10 mouse cellular contexts compared by ENCODE assay signal in the genomic region with DNA sequence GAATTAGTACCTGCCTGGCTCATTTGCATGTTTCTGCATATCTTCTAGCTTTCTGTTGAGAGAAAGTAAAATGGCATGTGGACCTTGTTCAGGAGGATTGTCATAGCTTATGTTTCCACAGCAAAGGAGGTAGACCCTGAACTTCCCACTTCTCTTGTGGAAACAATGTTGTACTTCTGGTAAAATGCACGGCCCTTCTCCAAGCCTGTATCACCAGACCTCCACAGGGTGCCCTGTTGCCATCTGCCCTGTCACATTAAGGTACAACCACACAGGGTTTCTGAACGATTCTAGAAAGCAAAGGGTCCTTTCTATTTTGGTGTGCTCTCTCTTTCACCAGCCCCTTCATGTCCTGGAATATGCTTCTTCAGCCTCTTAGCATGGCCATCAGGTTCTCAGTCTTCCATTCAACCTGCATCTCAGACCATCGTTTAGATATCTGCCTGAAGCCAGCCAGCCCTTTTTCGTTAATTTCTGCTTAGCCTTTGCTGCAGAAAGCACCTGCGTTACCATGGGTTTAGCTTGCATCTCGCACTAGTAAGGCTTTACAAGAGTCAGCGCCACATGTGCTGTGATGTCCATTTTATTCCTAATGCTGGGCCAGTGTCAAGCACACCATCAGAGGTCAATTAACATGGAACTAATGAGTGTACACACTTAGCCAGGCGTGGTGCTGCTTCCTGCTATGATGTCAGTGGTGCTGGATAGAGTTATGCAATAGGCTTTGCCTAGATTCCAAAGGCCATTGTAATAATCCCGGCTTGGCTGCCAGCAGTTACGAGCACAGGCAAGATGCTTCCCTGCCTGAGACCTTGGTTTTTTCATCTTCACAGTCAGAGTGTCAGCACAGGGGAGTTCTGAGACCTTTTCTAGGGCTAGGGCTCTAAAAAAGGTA.
DNase-seq lines count a peak whose midpoint lies in the region; ATAC-seq and TF ChIP-seq lines count a peak whose summit lies in the region.
"Had no signal": no experiment of that assay in that cellular context is flagged by ENCODE, and none has a peak within 500 bp of the region (broad histone marks: within the 10 kb centered on the region; RNA-seq: fewer than 3 reads in every experiment).

No protein-coding gene starts in this region.

- H3K4me1 ChIP-seq in limb, embryonic 11.5 days (ENCODE audit: control insufficient read depth, insufficient read depth, low read length): no peaks in the 10 kb centered on the region
- peaks cover 12% of the 10 kb centered on the region; the same call in 1 of the 2 replicates for H3K4me1 ChIP-seq in limb, embryonic 10.5 days
- H3K4me1 ChIP-seq in liver, postnatal 0 days (ENCODE audit: insufficient read depth): no peaks in the 10 kb centered on the region
- H3K4me1 ChIP-seq: limb, embryonic 12.5 days; neural tube, embryonic 12.5 days had no signal

- no peak overlapping the region for H3K4me2 ChIP-seq in limb, embryonic 11.5 days (ENCODE audit: low read depth, severe bottlenecking)
- H3K4me2 ChIP-seq in liver, postnatal 0 days (ENCODE audit: low read depth, low read length): no peak overlapping the region
- H3K4me2 ChIP-seq: limb, embryonic 12.5 days; neural tube, embryonic 12.5 days had no signal

- H3K9me3 ChIP-seq in limb, embryonic 11.5 days (ENCODE audit: control insufficient read depth, low read length): no peaks in the 10 kb centered on the region
- H3K9me3 ChIP-seq in limb, embryonic 10.5 days (replicated peaks): no peaks in the 10 kb centered on the region
- no peaks in the 10 kb centered on the region for H3K9me3 ChIP-seq in liver, postnatal 0 days (ENCODE audit: low read length)
- H3K9me3 ChIP-seq: limb, embryonic 12.5 days; neural tube, embryonic 12.5 days had no signal

- H3K4me3 ChIP-seq in limb, embryonic 11.5 days (ENCODE audit: low read depth, low read length): no peak overlapping the region
- H3K4me3 ChIP-seq in limb, embryonic 10.5 days: no peak overlapping the region
- H3K4me3 ChIP-seq in liver, postnatal 0 days (ENCODE audit: low read depth, low read length): no peak overlapping the region
- H3K4me3 ChIP-seq: limb, embryonic 12.5 days; neural tube, embryonic 12.5 days had no signal

- H3K36me3 ChIP-seq in limb, embryonic 11.5 days (ENCODE audit: control insufficient read depth, insufficient read depth, low read length): no peaks in the 10 kb centered on the region
- H3K36me3 ChIP-seq in limb, embryonic 10.5 days: no peaks in the 10 kb centered on the region
- H3K36me3 ChIP-seq in liver, postnatal 0 days (replicated peaks; ENCODE audit: insufficient read depth, low read length): no peaks in the 10 kb centered on the region
- H3K36me3 ChIP-seq: limb, embryonic 12.5 days; neural tube, embryonic 12.5 days had no signal

- no peak overlapping the region for H3K27ac ChIP-seq in limb, embryonic 11.5 days (replicated peaks; ENCODE audit: low read depth, low read length)
- H3K27ac ChIP-seq in limb, embryonic 10.5 days: no peak overlapping the region
- H3K27ac ChIP-seq in liver, postnatal 0 days (ENCODE audit: low read depth): no peak overlapping the region
- H3K27ac ChIP-seq: limb, embryonic 12.5 days; neural tube, embryonic 12.5 days had no signal

- TF ChIP-seq CTCF in liver, postnatal 0 days (IDR thresholded peaks at IDR 0.05; ENCODE audit: low read depth): no peak

- WGBS in limb, embryonic 11.5 days: 65% methylated on average over 10 of the region's 10 CpGs
- WGBS in limb, embryonic 10.5 days: 83% methylated on average over 10 of the region's 10 CpGs
- WGBS in liver, postnatal 0 days (ENCODE audit: insufficient replicate concordance): 65% methylated on average over 10 of the region's 10 CpGs

- TF ChIP-seq EP300 in liver, postnatal 0 days (IDR thresholded peaks at IDR 0.05; ENCODE audit: low read depth): no peak

- H3K27me3 ChIP-seq in limb, embryonic 11.5 days (ENCODE audit: control insufficient read depth, insufficient read depth, low read length): no peaks in the 10 kb centered on the region
- no peaks in the 10 kb centered on the region for H3K27me3 ChIP-seq in limb, embryonic 10.5 days (ENCODE audit: low read depth, poor library complexity, severe bottlenecking)
- no peaks in the 10 kb centered on the region for H3K27me3 ChIP-seq in liver, postnatal 0 days (ENCODE audit: insufficient read depth, low read length)
- H3K27me3 ChIP-seq: limb, embryonic 12.5 days; neural tube, embryonic 12.5 days had no signal

- peak; percentile 25 for DNase-seq in limb, embryonic 11.5 days (ENCODE audit: low spot score)
- no peak for DNase-seq in limb, embryonic 10.5 days (ENCODE audit: low spot score)
- DNase-seq in cerebellum, adult 11-12 months: peak; percentile 60
- peak; percentile 31 for DNase-seq in gonadal fat pad, adult 2 months (ENCODE audit: low read depth)
- DNase-seq in lung, postnatal 36 days: peak; percentile 58
- DNase-seq in liver, postnatal 0 days: no peak
- DNase-seq in c-Kit-positive CD71-positive TER-119-positive erythroid progenitor cells, embryonic 14.5 days (ENCODE audit: low spot score): no peak
- no peak for DNase-seq in spleen, postnatal 10 days (ENCODE audit: low spot score in 2 of 2)

- H3K9ac ChIP-seq in limb, embryonic 11.5 days (ENCODE audit: low read length): no peak overlapping the region
- no peak overlapping the region for H3K9ac ChIP-seq in liver, postnatal 0 days (replicated peaks)
- H3K9ac ChIP-seq: limb, embryonic 12.5 days; neural tube, embryonic 12.5 days had no signal

- ATAC-seq in limb, embryonic 11.5 days (ENCODE audit: insufficient number of reproducible peaks, low FRiP score, low TSS enrichment, low read depth): no peak
- no peak for ATAC-seq in liver, postnatal 0 days

Comparison
In these comparisons a context has a peak if more than half of its experiments do, and no peak if none do; other contexts are left out.
1. DNase-seq: peak in limb, embryonic 11.5 days (single experiment), cerebellum, adult 11-12 months (single experiment), gonadal fat pad, adult 2 months (single experiment) and lung, postnatal 36 days (single experiment); none in limb, embryonic 10.5 days (single experiment), liver, postnatal 0 days (single experiment), c-Kit-positive CD71-positive TER-119-positive erythroid progenitor cells, embryonic 14.5 days (single experiment) and spleen, postnatal 10 days (0 of 2).